Mouse (Mus musculus) liver, adult 2 months (tissue): ENCODE data around the gene Usp39.

Experiments
- CTCF ChIP-seq: fragments of 200-500 bp; IDR thresholded peaks from 2 replicates; pipeline ENCODE4 v1.5.1; 2011; ENCODE audit warnings: low read depth, low read length, control low read depth
- POLR2A ChIP-seq: fragments of 200-500 bp; IDR thresholded peaks from 2 replicates; pipeline ENCODE4 v1.6.1; 2011; ENCODE audit warnings: low read length, control low read depth; ENCODE audit not compliant: insufficient read depth; ENCODE audit errors: extremely low read depth

DNA sequence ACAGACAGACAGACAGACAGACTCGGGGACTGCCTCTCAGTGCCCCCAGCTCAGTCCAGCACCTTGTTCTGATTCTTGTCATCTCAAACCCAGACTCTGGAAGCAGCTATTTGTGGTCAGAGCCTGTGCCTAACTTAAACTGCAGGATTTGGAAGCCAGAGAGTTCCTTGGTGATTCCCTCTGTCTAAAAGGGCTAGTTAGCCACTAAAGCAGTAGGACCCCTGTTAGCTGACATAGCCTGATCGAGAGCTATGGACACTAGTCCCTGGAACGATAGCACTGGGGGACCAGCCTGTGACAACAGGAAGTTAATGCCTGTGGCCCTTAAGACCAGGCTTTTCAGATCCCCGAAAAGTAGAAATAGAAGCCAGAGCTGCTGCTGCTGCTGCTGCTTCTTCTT is 66.1 kb downstream of the Usp39 start:
- TF ChIP-seq CTCF (no peak), POLR2A (no peak)
